Mouse (Mus musculus) bone marrow, adult 2 months (tissue): Measurements from ENCODE around the gene Epb41. TPM values are rescaled to one million over a fixed set of nuclear protein-coding genes. Genes with fewer than 3 reads are reported as not detected.
A peak's percentile ranks its signal among the peaks of the same experiment; 100 is the strongest.

Source experiments
- H3K27ac ChIP-seq: fragments of 200-500 bp; 2 replicates; pipeline ENCODE4 v1.5.1; 2012; ENCODE audit warnings: low read depth, mild to moderate bottlenecking, control low read depth, inconsistent platforms, low read length; ENCODE audit not compliant: control insufficient read depth, poor library complexity, insufficient read depth
- H3K4me1 ChIP-seq: fragments of 200-500 bp; 2 replicates; pipeline ENCODE4 v1.6.1; 2011; ENCODE audit warnings: low read length; ENCODE audit not compliant: control insufficient read depth, insufficient read depth
- H3K4me3 ChIP-seq: fragments of 200-500 bp; replicated peaks from 2 replicates; pipeline ENCODE3; 2011; ENCODE audit warnings: mild to moderate bottlenecking, low read depth, low read length, control low read depth; ENCODE audit not compliant: control insufficient read depth
- CTCF ChIP-seq: fragments of 200-500 bp; IDR thresholded peaks from 2 replicates; pipeline ENCODE4 v1.5.1; 2011; ENCODE audit warnings: low read length, control low read depth; ENCODE audit not compliant: control insufficient read depth, insufficient read depth
- POLR2A ChIP-seq: fragments of 200-500 bp; IDR thresholded peaks from 2 replicates; pipeline ENCODE4 v1.6.1; 2011; ENCODE audit warnings: low read depth, mild to moderate bottlenecking, control low read depth, low read length, borderline replicate concordance; ENCODE audit not compliant: control insufficient read depth
- WGBS: fragments of 180-500 bp; shearing (Covaris S2); methylation state at CpG from one replicate; pipeline ENCODE4 v1.1.7; 2018; 5-methylcytosine and 5-hydroxymethylcytosine counted together
- polyA plus RNA-seq: library from polyadenylated mRNA; stranded (reverse); fragments of >200 nt; gene quantifications from 2 replicates; pipeline ENCODE4 v1.2.4, GENCODE M21; 2011; ENCODE audit warnings: low replicate concordance; ENCODE audit not compliant: missing spikeins, insufficient read depth, insufficient read length

Epb41 gene
- polyA plus RNA-seq, 1 experiment, result 298 TPM

GRCm38 (mm10) chr4:132029851-132030741 is 45.0 kb downstream of the Epb41 start:
- no peak for TF ChIP-seq POLR2A
- no peak for TF ChIP-seq CTCF
- Histone ChIP-seq H3K27ac (no peak overlapping the region), H3K4me3 (no peak overlapping the region), H3K4me1 (no peaks in the 10 kb centered on the region; the same call in 1 of the 2 replicates)
- WGBS, result 45% methylated on average over 10 of the region's 10 CpGs

- no peak overlapping the region for H3K4me3 ChIP-seq
- TF ChIP-seq POLR2A, result no peak
- TF ChIP-seq CTCF, result no peak
- H3K4me1 ChIP-seq, result no peaks in the 10 kb centered on the region; the same call in 1 of the 2 replicates
- no peak overlapping the region for H3K27ac ChIP-seq
- 98% methylated on average over 1 of the region's 1 CpGs for WGBS
Observed at GRCm38 (mm10) chr4:132027806-132028205, 47.3 kb downstream of the Epb41 start.

- no peaks in the 10 kb centered on the region; the same call in 1 of the 2 replicates for H3K4me1 ChIP-seq
- TF ChIP-seq POLR2A (no peak), CTCF (no peak)
- no peak overlapping the region for H3K27ac ChIP-seq
- 56% methylated on average over 6 of the region's 6 CpGs for WGBS
- no peak overlapping the region for H3K4me3 ChIP-seq
Observed at GRCm38 (mm10) chr4:132027167-132027566, 48.0 kb downstream of the Epb41 start.

- WGBS, result 64% methylated on average over 5 of the region's 5 CpGs
- H3K27ac ChIP-seq, result no peak overlapping the region
- no peaks in the 10 kb centered on the region; the same call in 1 of the 2 replicates for H3K4me1 ChIP-seq
Observed at GRCm38 (mm10) chr4:132025738-132026527, 49.2 kb downstream of the Epb41 start.

GRCm38 (mm10) chr4:132025264-132025663 is 49.9 kb downstream of the Epb41 start:
- no peak overlapping the region for H3K4me3 ChIP-seq
- TF ChIP-seq CTCF (no peak), POLR2A (no peak)
- H3K4me1 ChIP-seq, result no peaks in the 10 kb centered on the region; the same call in 1 of the 2 replicates
- WGBS, result 66% methylated on average over 2 of the region's 2 CpGs
- H3K27ac ChIP-seq, result no peak overlapping the region

More at GRCm38 (mm10) chr4:132025738-132026527, 49.2 kb downstream of the Epb41 start:
- H3K4me3 ChIP-seq, result no peak overlapping the region
- no peak for TF ChIP-seq CTCF
- TF ChIP-seq POLR2A, result no peak

GRCm38 (mm10) chr4:132023816-132024215 is 51.3 kb downstream of the Epb41 start:
- Histone ChIP-seq H3K4me3 (no peak overlapping the region), H3K27ac (no peak overlapping the region), H3K4me1 (no peaks in the 10 kb centered on the region; the same call in 1 of the 2 replicates)
- WGBS, result 82% methylated on average over 2 of the region's 2 CpGs
- no peak for TF ChIP-seq POLR2A
- no peak for TF ChIP-seq CTCF

GRCm38 (mm10) chr4:132022639-132023038 is 52.5 kb downstream of the Epb41 start:
- Histone ChIP-seq H3K4me3 (no peak overlapping the region), H3K4me1 (no peaks in the 10 kb centered on the region; the same call in 1 of the 2 replicates), H3K27ac (no peak overlapping the region)
- WGBS, result 93% methylated on average over 4 of the region's 4 CpGs
- TF ChIP-seq POLR2A (no peak), CTCF (peak; percentile 40)

- TF ChIP-seq POLR2A (no peak), CTCF (no peak)
- no peaks in the 10 kb centered on the region; the same call in 1 of the 2 replicates for H3K4me1 ChIP-seq
- H3K27ac ChIP-seq, result no peak overlapping the region
- no peak overlapping the region for H3K4me3 ChIP-seq
- WGBS, result 75% methylated on average over 7 of the region's 7 CpGs
Observed at GRCm38 (mm10) chr4:132021883-132022282, 53.2 kb downstream of the Epb41 start.
